Mouse (Mus musculus): ENCODE measurements around the gene Xpr1.

Xpr1 gene

DNA sequence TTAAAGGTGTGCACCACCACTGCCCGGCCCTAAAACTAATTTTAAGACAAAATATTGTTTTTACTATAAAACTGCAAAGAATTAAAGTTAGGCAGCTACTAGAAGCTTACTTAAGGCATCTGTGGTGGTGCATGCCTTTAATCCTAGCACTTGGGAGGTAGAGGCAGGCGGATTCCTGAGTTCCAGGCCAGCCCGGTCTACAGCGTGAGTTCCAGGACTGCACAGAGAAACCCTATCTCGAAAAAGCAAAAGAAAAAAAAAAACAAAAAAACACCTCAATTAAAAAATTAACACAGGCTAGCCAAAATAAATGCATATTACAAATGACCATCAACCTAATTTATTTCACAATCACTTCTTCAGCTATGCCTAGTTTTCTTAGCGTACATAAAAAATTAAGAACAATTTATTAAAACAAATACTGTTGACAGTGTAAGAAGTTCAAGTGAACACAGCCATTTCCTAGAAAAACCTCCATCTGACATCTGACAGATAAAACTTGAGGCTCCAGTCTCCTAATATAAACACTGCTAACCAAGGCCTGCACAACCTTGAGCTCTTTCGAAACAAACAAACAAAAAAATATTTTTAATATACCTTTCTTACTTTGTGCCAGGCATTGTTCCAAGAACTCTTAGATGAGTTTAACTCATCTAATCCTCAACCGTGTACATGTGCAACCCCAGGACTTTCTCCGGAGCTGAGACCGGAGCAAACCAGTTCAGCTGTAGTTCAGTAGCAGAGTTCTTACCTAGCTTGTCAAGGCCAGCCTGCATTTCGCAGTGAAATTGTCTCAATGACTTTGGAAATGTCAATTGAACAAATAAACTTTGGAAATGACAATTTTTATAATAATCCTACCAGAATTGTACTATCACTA is 9.3 kb downstream of the Xpr1 start:
- peak; percentile 55 for DNase-seq (ENCODE audit: low read depth, low spot score)

DNA sequence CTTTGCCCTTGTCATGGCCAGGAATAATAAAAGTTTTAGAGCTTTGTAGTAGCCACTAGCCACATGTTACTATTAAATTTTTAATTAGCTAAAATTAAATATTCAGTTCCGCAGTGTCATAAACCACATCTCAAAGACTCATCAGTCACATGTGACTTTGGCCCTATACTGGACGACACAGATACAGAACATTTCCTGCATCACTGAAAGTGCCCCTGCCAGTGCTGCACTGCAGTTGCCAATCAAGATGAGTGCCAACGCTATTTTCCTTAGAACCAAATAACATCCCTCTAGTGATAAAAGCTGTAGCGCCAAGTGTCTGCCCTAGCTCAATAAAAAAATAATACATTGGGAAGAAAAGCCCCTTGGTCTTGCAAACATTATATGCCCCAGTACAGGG is 17.2 kb downstream of the Xpr1 start:
- DNase-seq (ENCODE audit: low read depth, low spot score): no peak

DNA sequence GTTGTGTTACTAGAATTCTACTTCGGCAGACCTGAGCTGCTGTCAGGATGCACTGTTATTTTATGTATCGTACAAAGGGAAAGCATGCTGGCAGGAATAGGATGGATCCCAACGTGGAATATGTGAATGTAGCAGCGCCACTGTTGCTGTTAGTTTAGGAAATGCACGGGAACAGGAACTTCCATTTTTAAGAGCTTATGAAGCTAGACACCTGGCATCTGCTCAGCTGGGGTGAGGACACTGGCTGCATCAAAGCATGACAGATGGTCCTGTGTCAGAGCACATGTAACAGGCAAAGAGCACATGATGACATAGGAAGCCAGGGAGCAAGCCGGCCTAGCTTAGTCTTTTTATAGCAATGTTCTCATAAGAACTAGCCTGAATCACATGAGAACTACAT is 22.4 kb downstream of the Xpr1 start:
- no peak for DNase-seq (ENCODE audit: low read depth, low spot score)

DNA sequence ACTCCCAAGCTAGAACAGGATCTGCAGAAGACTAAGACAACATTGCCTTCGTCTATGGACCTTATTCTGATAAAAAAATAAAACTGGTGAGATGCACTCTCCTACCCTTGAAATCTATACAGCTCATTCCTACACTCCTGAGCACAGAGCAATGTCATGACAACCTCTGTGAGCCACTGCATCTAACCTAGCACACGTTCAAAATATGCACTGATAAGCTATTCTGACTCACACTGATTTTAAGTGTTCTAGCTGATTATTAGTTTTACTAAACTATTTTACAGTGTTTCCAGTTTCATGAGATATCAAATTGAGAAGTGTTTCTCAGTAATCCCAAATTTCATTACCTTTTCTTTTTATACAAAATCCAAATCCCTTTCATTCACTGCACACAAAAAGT is 23.2 kb downstream of the Xpr1 start:
- no peak for DNase-seq (ENCODE audit: low read depth, low spot score)

DNA sequence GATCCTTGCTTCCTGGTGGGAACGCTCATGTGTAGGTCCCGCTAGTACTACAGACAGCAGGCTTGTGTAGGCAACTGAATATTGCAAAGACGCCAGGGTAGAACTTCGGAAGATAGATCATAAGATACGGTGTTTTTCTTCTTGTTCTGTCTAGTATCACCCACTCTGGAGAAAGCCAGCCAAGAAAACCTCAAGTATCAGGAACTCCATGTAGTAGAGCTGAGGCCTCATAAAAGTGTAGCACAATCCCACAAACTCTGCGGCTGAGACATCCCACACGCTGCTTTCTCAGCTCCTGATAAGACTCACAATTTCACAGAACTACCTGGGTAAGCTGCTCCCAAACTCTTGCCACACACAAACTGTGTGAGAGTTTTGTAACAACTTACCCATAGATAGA is 24.4 kb downstream of the Xpr1 start:
- DNase-seq (ENCODE audit: low read depth, low spot score): no peak

DNA sequence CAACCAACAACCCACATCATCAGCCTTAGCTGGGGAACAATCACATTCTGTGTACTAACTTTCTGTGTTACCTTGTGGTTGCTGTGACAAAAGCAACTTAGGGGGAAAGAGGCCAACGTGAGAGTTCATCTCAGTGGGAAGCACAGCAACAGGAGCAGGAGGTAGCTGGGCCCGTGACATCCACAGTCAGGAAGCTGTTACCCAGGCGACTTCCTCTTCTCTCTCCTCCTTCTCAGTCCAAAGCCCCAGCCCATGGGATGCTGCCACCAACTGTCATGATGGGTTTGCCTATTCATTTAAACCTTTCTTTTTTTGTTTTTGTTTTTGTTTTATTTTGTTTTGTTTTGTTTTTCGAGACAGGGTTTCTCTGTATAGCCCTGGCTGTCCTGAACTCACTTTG is 25.7 kb downstream of the Xpr1 start:
- no peak for DNase-seq (ENCODE audit: low read depth, low spot score)

DNA sequence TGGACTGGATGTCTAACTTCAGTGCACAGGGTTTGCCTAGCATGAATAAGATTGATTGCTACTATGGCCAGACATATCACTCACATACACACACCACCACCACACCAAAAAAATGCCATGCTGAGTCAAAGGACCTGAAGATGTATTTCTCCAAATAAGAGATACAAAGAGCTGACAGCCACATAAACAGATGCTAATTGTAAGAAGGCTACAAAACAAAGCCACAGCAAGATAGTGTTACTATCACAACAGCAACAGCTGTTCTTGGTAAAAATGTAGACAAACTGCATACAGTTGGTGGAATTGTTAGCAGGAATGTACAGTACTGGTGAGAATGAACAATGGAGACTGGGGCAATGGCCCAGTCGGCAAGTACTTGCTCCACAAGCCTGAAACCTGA is 28.8 kb downstream of the Xpr1 start:
- no peak for DNase-seq (ENCODE audit: low read depth, low spot score)

DNA sequence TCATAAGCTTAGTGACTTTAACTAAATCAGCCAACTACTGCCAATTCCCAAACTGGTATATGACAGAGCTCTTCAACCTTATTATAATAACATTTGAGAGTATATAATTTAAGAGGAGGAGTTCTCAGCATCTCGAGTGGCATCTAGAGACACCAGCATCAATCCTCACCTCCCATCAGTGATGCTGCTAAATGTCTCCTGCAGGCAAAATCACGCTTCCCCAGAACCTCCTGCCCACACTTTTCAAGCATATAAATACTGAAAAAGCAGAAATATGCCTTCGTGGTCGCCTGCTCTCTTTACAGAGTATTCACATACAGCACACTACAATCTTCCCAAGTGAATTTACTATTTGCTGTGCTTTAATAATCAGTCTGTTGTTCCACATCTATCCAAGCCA is 30.7 kb downstream of the Xpr1 start:
- DNase-seq (ENCODE audit: low read depth, low spot score): no peak

DNA sequence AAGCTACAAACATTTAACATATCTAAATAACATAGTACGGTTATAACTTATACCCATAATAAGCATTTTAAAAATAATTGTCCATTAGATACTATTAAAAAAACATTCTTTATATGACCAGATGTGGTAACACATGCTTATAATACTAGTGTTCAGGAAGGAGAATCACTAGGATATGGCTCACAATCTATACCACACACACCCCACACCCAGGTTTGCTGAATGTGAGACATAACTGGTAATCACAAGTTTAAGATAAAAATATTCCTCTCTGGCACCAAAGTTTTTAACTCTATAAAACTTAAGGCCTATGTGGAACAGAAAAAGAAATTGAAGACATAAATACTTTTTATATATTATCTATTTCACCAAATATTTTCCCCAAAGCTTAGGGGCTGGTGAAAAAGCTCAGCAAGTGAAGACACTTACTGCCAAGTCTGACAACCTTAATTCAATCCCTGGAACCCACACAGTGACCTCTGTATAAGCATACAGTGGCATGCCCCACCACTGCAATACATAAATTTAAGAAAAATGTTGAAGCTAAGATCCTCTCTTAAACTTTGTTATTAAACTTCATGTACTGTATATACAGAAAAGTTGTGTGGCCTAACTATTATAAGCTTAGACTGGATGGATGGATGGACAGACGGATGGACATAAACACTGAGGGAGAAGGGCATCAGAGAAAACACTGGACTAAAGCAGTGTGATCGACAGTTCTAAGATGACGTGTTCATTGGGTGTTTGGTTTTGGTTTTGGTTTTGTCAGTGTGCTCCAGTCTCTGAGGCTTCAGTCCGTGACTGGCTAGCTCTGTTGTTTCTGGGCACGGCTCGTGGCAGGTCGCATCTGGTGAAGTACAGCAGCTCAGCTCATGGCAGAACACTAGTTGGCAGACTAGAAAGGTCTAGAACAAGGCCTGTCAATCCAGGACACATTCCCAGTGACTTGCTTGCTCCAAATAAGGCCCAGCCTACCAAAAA is 33.6 kb downstream of the Xpr1 start:
- DNase-seq (ENCODE audit: low read depth, low spot score): no peak

DNA sequence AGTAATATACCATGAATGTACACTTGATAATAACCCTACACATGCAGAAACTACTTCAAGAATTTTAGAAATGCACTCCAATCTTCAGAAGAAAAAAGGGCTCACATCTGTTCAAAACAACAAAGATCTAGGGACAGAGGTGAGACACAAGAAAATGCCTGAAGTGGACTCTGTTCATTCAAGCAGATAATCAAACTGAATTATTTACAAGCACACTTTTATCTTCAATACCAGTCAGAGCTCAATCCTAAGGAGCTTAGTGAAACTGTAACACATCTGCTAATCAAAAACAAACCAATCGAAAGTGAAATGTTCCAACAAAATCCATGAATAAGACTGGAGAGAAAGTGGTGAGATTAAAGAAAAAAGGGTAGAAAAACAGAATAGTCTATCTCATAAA is 35.3 kb downstream of the Xpr1 start:
- DNase-seq (ENCODE audit: low read depth, low spot score): no peak

DNA sequence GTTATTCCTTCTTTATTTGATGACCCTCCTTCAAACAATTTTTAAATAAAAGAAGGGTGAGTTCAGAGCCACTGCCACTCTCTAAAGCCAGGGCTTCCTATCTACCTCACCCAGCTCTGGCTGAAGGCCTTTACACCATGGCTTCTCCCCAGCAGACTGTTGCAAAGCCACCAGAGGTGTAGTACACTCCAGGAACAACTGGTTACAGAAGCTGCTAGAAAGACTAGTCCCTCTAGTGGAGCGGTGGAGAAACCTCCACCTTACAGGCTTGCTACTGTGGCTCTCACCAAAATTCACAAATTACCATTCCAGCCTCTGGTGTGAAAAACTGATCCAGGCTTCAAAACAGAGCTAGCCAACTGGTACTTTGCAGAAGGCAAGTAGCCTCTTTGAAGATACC is 37.9 kb downstream of the Xpr1 start:
- DNase-seq (ENCODE audit: low read depth, low spot score): no peak

DNA sequence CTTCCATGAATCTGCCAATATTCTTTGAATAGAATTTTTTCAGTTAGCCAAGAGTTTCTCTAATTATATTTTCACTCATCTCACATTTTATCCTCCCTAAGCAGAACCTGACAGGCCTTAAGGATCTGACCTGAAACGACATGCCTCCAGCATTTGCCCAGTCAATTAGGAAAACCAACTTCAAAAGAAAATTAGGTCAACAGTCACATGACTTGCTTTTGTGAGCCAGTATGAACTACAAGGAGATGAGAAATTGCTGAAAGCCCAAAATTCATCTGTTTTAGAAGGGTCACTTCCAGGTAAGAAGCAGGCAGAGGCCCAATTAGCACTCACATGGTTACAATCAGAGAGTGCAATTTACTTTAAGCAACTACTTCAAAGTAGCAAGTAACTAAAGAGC is 44.4 kb downstream of the Xpr1 start:
- DNase-seq (ENCODE audit: low read depth, low spot score): no peak

DNA sequence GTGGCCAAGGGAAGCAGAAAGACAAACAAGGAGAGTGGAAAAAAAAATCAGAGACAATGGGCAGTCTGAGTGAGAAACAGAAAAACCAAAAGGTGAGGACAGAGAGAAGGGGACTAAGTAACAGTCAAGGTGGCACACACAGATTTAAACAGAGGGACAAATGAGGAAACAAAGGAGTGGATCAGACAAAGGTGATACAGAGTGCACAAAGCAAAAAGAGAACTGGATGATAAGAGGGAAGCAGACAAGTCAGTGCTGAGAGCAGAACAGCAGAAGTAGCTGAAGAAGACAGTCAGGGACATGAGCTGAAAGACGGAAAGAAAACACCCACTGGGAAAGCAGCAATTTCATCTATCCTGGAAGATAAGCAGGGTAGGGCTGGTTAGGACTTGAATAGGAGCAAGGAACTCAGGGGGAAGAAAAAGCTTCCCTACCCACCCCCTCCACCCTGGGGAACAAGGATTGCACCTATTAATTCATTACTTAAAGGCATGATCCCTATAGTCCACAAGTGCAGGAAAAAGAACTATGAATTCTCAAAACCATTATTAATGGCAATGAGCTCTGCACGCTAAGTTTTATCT is 47.0 kb downstream of the Xpr1 start:
- DNase-seq (ENCODE audit: low read depth, low spot score): no peak

DNA sequence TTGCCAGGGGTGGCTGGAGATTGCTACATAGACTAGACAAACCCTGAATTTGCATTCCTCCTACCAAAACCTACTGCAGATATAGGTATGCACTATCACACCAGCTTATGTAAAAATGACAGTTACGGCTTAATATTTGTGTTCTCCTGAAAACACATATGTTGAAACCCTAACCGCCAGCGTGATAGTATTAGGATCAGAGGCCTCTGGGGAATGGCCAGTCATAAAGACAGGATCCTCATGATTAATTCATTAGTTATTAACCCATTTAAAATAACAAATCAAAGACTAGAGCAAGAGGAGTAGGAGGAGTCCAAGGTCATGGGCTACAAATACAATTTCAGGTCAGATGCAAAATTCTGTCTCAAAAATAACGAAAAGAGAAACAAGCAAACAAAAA is 50.8 kb downstream of the Xpr1 start:
- DNase-seq (ENCODE audit: low read depth, low spot score): no peak

DNA sequence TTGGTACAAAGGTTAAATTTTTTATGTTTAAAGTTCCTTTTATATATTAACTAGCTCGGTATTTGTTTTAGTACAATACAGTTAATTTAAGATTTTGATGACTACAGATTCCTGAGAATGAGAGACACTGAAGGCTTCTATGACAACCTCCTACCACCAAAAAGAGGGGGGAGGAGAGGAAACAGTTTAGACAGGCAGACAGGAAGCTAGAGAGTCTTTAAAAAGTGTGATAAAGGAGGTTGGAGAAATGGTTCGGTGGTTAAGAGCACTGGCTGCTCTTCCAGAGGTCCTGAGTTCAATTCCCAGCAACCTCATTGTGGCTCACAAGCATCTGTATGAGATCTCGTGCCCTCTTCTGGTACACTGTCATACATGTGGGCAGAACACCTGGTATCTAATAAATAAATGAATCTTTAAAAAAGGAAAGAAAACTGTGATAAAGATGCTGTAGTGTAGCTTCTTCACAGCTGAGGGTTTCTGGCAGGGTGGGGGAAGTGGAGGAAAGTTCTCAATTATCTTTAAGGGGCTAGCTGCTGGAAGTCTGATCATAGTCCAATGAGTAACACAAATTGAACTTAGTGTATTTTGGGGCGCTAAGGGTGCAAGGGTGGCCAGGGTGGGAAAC is 55.6 kb downstream of the Xpr1 start:
- DNase-seq (ENCODE audit: low read depth, low spot score): no peak

DNA sequence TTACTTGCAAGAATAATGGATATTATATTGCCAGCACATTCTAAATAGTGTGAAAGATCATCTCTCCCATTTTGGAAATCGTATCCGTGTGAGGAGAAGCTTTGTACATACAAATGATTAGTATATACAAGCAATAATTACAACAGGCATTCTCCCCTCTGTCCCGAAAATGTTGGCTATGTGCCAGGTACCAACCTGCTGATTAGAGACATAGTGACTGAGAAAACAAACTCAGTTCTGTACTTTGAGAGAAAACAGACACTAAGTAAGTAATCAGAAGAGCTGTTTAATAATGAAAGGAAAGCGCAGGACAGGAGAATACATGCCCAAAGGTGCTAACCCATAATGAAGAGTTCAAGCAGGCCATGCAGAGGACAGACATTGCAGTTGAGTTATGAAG is 64.1 kb downstream of the Xpr1 start:
- DNase-seq (ENCODE audit: low read depth, low spot score): no peak

DNA sequence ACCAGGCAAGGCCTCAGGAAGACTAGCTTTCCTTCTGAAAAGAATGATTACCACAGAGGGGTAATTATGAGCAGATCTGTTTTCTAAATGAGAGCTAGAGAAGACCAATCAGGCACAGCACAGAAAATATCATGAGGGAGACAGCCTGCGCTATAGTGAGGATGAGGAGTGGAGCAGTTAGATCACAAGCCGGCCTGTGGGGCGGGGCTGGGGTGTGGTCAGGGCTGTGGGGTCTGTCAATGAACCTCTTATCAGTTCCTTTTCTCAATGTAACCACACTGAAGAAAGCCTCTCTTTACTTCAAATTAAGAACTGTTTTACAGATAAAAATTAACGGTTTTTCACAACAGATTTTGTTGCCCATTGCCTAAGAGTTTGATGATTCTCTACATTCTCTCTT is 65.7 kb downstream of the Xpr1 start:
- DNase-seq (ENCODE audit: low read depth, low spot score): peak; percentile 46

DNA sequence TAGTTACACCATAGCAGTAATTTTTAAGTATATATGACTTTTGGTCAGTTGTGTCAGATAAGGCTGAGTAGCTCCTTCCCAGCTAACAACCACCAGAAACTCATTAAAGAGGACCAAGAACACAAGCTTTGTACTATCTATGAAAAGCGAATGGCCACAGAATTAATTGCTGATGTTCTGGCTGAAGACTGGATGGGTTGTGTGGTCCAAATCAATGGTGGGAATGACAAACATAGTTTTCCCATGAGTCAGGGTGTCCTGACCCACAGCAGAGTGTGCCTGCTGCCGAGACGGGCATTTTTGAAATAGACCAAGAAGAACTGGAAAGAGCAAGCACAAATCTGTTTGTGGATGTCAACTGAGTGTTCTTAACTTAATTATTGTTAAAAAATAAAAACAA is 68.7 kb downstream of the Xpr1 start:
- DNase-seq (ENCODE audit: low read depth, low spot score): no peak

DNA sequence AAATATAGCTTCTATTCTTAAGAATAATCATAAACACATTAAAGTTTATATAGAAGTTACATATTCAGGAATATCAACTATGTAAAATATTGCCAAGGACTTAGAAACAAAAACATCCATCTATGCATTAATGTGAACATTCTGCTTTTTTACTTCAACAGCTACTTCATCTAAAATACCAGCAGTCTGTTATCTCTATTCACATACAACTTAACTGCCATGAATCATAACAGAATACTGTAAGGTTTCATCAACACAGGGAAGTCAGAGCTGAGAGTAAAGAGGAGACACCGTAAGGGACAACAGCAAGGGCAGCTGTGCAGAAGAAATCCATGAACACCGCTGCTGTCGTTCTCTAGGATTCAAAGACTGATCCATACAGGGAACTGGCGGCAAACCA is 69.9 kb downstream of the Xpr1 start:
- no peak for DNase-seq (ENCODE audit: low read depth, low spot score)

DNA sequence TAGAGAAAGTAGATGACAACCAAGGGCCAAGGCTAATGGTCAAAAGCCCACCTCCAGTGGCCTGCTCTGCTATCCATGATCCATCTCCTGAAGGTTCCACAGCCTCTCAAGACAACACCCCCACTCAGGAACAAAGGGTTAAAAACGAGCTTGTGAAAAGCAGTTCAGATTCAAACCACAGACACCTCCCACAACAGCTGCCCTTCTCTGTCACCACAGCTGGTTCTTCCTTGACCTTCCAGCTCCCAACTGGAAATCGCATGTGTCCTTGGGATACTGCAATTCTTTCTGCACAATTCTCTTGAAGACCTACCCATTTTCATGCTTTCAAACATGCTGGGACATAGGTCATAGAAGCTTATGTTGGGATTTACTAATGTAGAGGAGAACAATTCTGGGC is 73.2 kb downstream of the Xpr1 start:
- DNase-seq (ENCODE audit: low read depth, low spot score): no peak

DNA sequence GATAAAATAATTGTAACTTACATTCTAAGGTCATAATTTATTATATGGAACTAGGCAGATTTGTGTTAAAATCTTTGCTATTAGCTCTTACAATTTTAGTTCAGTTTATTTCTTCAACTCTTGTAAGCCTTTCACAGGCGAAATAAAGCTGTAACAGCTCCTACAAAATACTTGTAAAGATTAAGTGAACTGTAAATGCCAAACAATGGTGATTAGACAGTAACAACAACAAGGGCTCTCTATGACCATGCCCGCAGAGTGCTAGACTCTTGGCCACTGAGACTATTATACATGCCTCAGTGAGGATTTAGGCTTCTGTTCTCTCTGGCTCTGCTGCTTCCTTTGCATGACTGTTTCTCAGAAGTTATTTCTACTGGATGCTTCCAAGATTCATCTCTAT is 77.6 kb downstream of the Xpr1 start:
- no peak for DNase-seq (ENCODE audit: low read depth, low spot score)

DNA sequence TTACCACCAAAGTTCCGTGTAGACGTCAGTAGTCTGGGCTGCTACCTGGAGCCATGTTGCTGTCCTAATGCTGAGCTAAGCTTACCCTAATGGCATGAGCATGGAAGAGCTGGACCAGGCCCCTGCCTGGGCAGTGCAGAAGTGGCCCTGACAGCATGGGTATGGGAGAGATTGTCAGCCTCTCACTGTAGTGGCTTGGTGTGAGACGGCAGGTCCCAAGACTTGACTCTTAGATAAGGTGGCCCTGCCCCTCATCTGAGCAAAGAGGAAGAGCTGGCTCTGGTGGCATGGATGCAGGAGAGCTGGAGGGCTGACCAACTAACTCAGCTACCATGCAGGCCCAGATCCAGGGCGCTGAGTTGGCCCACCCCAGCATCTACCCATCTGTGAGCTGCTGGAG is 79.9 kb downstream of the Xpr1 start:
- no peak for DNase-seq (ENCODE audit: low read depth, low spot score)

Data from c-Kit-negative CD71-positive TER-119-positive erythroid progenitor cells, embryonic 14.5 days (primary cell).